Mouse (Mus musculus): Measurements from ENCODE around the gene Sbds. TPM values are rescaled to one million over a fixed set of nuclear protein-coding genes. Genes with fewer than 3 reads are reported as not detected.

Sbds gene
- polyA plus RNA-seq, 1 experiment, result 24.4 TPM

DNA sequence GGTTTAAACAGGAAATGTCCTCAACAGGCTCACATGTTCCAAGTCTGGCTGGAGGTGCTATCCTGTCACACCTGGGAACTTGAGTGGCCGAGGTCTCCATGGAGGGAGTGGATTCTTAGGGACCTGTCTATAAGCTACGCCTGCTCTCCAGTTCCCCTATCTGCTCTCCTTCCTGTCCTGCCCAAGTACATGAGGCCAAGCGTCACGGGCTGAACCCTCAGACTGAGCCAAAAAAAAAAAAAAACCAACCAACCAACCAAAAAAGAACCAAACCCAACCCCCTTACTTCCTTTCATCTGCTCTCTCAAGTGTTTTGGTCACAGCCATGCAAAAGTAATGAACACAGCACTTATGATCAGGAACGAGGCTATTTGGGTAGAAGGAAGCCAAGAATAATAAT, 7.5 kb downstream of the Sbds start:
- no peak for TF ChIP-seq POLR2A (IDR thresholded peaks at IDR 0.05; ENCODE audit: control insufficient read depth, extremely low read depth, insufficient read depth, low read length, poor library complexity)
- no peak for TF ChIP-seq CTCF (IDR thresholded peaks at IDR 0.05; ENCODE audit: borderline replicate concordance, control insufficient read depth, extremely low read depth, insufficient read depth, low read length, poor library complexity)
- DNase-seq, result no peak
- H3K27ac ChIP-seq (ENCODE audit: control insufficient read depth, insufficient read depth, low read length), result no peak overlapping the region
- no peaks in the 10 kb centered on the region for H3K4me1 ChIP-seq (replicated peaks; ENCODE audit: control insufficient read depth, insufficient read depth, low read length)
- no peaks in the 10 kb centered on the region for H3K27me3 ChIP-seq (ENCODE audit: control insufficient read depth, insufficient read depth, low read length)
- H3K36me3 ChIP-seq (ENCODE audit: control insufficient read depth, insufficient read depth, low read length), result peaks cover 87% of the 10 kb centered on the region
- 56% methylated on average over 5 of the region's 5 CpGs for WGBS
- no peak overlapping the region for H3K4me3 ChIP-seq (ENCODE audit: control insufficient read depth, insufficient read depth, low read length)

DNA sequence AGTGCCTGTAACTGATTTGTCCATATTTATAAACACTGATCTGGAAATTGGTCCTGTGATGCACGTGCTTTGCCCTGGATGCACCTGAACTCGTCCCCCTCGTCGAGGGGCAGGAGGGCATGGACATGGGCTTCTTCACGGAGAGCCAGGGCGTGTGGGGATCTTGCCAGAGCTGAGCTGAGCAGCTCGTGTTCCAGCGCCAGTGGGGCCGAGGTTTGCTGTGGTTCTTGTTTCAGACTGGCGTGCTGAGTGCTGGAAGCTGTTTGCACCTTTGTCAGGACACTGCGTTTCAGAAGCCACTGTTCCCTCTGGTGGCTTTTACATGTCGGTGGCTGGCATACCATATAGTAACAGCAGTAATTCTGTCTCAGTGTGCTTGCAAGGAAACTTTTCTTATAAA, 13.9 kb downstream of the Sbds start:
- H3K27ac ChIP-seq (ENCODE audit: control insufficient read depth, insufficient read depth, low read length), result no peak overlapping the region
- 96% methylated on average over 12 of the region's 12 CpGs for WGBS
- H3K4me1 ChIP-seq (replicated peaks; ENCODE audit: control insufficient read depth, insufficient read depth, low read length), result no peaks in the 10 kb centered on the region
- H3K36me3 ChIP-seq (ENCODE audit: control insufficient read depth, insufficient read depth, low read length), result peaks cover 86% of the 10 kb centered on the region
- TF ChIP-seq CTCF (IDR thresholded peaks at IDR 0.05; ENCODE audit: borderline replicate concordance, control insufficient read depth, extremely low read depth, insufficient read depth, low read length, poor library complexity), result no peak
- TF ChIP-seq POLR2A (IDR thresholded peaks at IDR 0.05; ENCODE audit: control insufficient read depth, extremely low read depth, insufficient read depth, low read length, poor library complexity), result no peak
- no peaks in the 10 kb centered on the region for H3K27me3 ChIP-seq (ENCODE audit: control insufficient read depth, insufficient read depth, low read length)
- DNase-seq, result no peak
- H3K4me3 ChIP-seq (ENCODE audit: control insufficient read depth, insufficient read depth, low read length), result no peak overlapping the region

DNA sequence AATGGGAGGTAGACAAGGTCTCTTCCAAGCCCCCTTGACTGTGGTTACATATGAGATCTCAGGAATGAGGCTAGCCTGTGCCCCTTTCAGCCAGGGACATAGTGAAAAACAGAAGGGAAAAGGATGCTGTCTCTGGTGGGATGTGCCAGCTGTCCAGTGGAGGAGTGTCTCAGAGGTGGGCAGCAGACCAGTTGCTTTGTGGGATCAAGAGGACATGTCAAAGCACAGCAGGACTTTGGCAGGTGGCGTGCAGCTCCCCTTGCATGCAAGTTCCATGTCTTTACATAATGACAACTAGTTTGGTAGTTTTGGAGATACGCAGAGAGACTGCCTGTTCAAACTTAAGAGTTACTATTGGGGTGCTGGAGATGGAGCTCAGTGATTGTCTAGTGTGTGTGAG, 15.5 kb downstream of the Sbds start:
- 97% methylated on average over 2 of the region's 2 CpGs for WGBS
- Histone ChIP-seq H3K4me3 (ENCODE audit: control insufficient read depth, insufficient read depth, low read length) (no peak overlapping the region), H3K4me1 (replicated peaks; ENCODE audit: control insufficient read depth, insufficient read depth, low read length) (no peaks in the 10 kb centered on the region), H3K27me3 (ENCODE audit: control insufficient read depth, insufficient read depth, low read length) (no peaks in the 10 kb centered on the region), H3K27ac (ENCODE audit: control insufficient read depth, insufficient read depth, low read length) (no peak overlapping the region), H3K36me3 (ENCODE audit: control insufficient read depth, insufficient read depth, low read length) (peaks cover 83% of the 10 kb centered on the region)
- TF ChIP-seq POLR2A (IDR thresholded peaks at IDR 0.05; ENCODE audit: control insufficient read depth, extremely low read depth, insufficient read depth, low read length, poor library complexity), result no peak
- no peak for TF ChIP-seq CTCF (IDR thresholded peaks at IDR 0.05; ENCODE audit: borderline replicate concordance, control insufficient read depth, extremely low read depth, insufficient read depth, low read length, poor library complexity)
- DNase-seq, result no peak

DNA sequence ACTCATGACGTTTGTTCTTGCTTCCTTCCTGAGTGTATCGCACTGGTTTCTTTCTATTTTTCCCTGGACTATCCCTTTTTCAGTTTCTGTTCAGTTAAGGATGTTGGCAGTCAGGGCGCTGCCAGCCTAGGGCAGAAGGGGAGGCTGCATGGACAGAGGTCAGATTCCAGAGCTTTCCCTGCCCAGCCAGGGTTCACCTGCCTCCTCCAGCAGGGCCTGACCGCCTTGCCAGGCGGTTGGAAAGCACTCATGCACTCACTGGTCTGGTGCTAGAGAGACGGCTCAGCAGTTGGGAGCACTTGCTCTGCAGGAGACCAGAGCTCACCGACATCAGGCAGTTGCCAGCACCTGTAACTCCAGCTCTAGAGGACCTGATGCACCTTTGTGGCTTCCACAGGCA, 16.1 kb downstream of the Sbds start:
- WGBS, result 97% methylated on average over 7 of the region's 7 CpGs
- no peak overlapping the region for H3K4me3 ChIP-seq (ENCODE audit: control insufficient read depth, insufficient read depth, low read length)
- TF ChIP-seq CTCF (IDR thresholded peaks at IDR 0.05; ENCODE audit: borderline replicate concordance, control insufficient read depth, extremely low read depth, insufficient read depth, low read length, poor library complexity) (no peak), POLR2A (IDR thresholded peaks at IDR 0.05; ENCODE audit: control insufficient read depth, extremely low read depth, insufficient read depth, low read length, poor library complexity) (no peak)
- DNase-seq, result no peak
- H3K27me3 ChIP-seq (ENCODE audit: control insufficient read depth, insufficient read depth, low read length), result no peaks in the 10 kb centered on the region
- no peaks in the 10 kb centered on the region for H3K4me1 ChIP-seq (replicated peaks; ENCODE audit: control insufficient read depth, insufficient read depth, low read length)
- H3K36me3 ChIP-seq (ENCODE audit: control insufficient read depth, insufficient read depth, low read length), result peaks cover 85% of the 10 kb centered on the region
- H3K27ac ChIP-seq (ENCODE audit: control insufficient read depth, insufficient read depth, low read length), result no peak overlapping the region

DNA sequence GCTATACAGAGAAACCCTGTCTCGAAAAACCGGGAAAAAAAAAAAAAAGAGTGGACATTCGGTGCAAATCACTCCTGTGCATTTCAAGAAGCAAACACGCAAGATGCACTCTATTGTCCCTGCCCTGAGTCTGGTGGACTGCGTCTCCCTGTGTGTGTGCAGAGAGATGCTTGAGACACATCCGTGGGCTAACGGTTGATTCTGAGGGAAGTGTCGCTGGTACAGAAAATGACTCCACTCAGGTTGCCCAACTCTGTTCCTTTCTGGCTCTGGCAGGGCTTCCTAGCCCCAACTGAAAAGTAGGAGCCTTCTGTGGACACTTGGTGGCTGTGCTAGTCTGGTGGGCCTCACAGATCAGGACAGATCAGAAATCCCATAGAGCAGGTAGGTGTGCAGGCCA, 19.0 kb downstream of the Sbds start:
- Histone ChIP-seq H3K27ac (ENCODE audit: control insufficient read depth, insufficient read depth, low read length) (no peak overlapping the region), H3K4me3 (ENCODE audit: control insufficient read depth, insufficient read depth, low read length) (no peak overlapping the region)

DNA sequence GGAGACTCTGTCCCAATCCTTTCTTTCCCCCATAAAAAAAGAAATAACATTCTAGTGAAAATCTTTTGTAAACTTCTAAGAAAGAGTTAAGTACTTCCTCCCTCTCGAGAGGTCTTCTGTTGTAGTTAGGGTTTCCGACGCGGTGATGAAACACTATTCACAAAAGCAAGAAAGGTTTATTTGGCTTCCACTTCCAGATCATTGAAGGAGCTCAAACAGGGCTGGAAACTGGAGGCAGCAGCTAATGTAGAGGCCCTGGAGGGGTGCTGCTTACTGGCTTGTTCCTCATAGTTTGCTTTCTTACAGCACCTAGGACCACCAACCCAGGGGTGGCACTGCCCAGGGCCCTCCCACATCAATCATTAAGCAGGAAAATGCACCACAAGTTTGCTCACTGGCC, 27.2 kb downstream of the Sbds start:
- peaks cover 31% of the 10 kb centered on the region for H3K36me3 ChIP-seq (ENCODE audit: control insufficient read depth, insufficient read depth, low read length)
- no peak overlapping the region for H3K4me3 ChIP-seq (ENCODE audit: control insufficient read depth, insufficient read depth, low read length)
- peaks cover 8% of the 10 kb centered on the region for H3K4me1 ChIP-seq (replicated peaks; ENCODE audit: control insufficient read depth, insufficient read depth, low read length)
- DNase-seq, result no peak
- no peak overlapping the region for H3K27ac ChIP-seq (ENCODE audit: control insufficient read depth, insufficient read depth, low read length)
- no peaks in the 10 kb centered on the region for H3K27me3 ChIP-seq (ENCODE audit: control insufficient read depth, insufficient read depth, low read length)
- 39% methylated on average over 4 of the region's 4 CpGs for WGBS
- TF ChIP-seq POLR2A (IDR thresholded peaks at IDR 0.05; ENCODE audit: control insufficient read depth, extremely low read depth, insufficient read depth, low read length, poor library complexity), result no peak
- TF ChIP-seq CTCF (IDR thresholded peaks at IDR 0.05; ENCODE audit: borderline replicate concordance, control insufficient read depth, extremely low read depth, insufficient read depth, low read length, poor library complexity), result no peak

More for the DNA sequence above, 19.0 kb downstream of the Sbds start:
- DNase-seq, result no peak
- Histone ChIP-seq H3K4me1 (replicated peaks; ENCODE audit: control insufficient read depth, insufficient read depth, low read length) (no peaks in the 10 kb centered on the region), H3K36me3 (ENCODE audit: control insufficient read depth, insufficient read depth, low read length) (peaks cover 90% of the 10 kb centered on the region), H3K27me3 (ENCODE audit: control insufficient read depth, insufficient read depth, low read length) (no peaks in the 10 kb centered on the region)
- no peak for TF ChIP-seq CTCF (IDR thresholded peaks at IDR 0.05; ENCODE audit: borderline replicate concordance, control insufficient read depth, extremely low read depth, insufficient read depth, low read length, poor library complexity)
- 96% methylated on average over 8 of the region's 8 CpGs for WGBS

DNA sequence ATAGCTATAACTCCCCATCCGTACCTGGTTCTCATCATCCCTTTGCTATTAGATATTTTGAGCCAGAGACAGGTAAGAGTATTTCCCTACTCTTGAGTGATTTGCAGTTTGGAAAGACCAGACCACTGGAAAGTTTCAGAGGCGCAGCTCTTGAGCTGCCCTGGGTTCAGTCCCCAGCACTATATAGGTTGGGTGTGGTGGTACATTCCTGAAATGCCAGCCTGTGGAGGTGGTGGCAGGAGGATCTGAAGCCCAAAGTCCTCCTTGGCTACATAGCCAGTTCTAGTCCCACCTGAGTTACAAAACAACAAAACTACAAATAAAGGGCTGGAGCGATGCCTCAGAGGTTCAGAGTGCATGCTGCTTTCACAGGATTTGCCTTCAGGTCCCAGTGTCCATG, 28.5 kb downstream of the Sbds start:
- no peak for DNase-seq
- Histone ChIP-seq H3K36me3 (ENCODE audit: control insufficient read depth, insufficient read depth, low read length) (peaks cover 18% of the 10 kb centered on the region), H3K4me3 (ENCODE audit: control insufficient read depth, insufficient read depth, low read length) (no peak overlapping the region), H3K4me1 (replicated peaks; ENCODE audit: control insufficient read depth, insufficient read depth, low read length) (peaks cover 12% of the 10 kb centered on the region), H3K27ac (ENCODE audit: control insufficient read depth, insufficient read depth, low read length) (no peak overlapping the region), H3K27me3 (ENCODE audit: control insufficient read depth, insufficient read depth, low read length) (no peaks in the 10 kb centered on the region)
- WGBS, result 98% methylated on average over 3 of the region's 3 CpGs
- TF ChIP-seq POLR2A (IDR thresholded peaks at IDR 0.05; ENCODE audit: control insufficient read depth, extremely low read depth, insufficient read depth, low read length, poor library complexity) (no peak), CTCF (IDR thresholded peaks at IDR 0.05; ENCODE audit: borderline replicate concordance, control insufficient read depth, extremely low read depth, insufficient read depth, low read length, poor library complexity) (no peak)

Measured in thymus, adult 2 months (tissue).